Mouse (Mus musculus) left cerebral cortex, postnatal 14 days (tissue): ENCODE results near the gene Ttll3. TPM values are rescaled to one million over a fixed set of nuclear protein-coding genes. Genes with fewer than 3 reads are reported as not detected.

Experiments
- DNase-seq, 2 experiments: peaks; one replicate each; pipeline ENCODE4 v3.0.0; 2021 to 2022; ENCODE audit warnings: low spot score in 2 of 2, mixed read lengths in 1 of 2
- intact Hi-C: fragments of 180-260 bp; cut with DNase I; formaldehyde crosslinking; loops from one replicate; pipeline ENCODE4 v1.15.1; 2025
- long read RNA-seq, 2 experiments: library from polyadenylated mRNA; stranded (forward); transcript quantifications; one replicate each; pipeline ENCODE4 v2.0.0; 2021
- total RNA-seq, 2 experiments: library from RNA; stranded (reverse); gene quantifications; 2 replicates each; pipeline ENCODE4 v1.2.3; 2021

Gene Ttll3
- total RNA-seq = 1 to 10 TPM; 6.5 to 7.8 TPM
- long read RNA-seq, experiment 1, partial matches to known transcripts = 2 of 4 reads
- long read RNA-seq, experiment 1, other reads (novel, unspliced or antisense) = 2 of 4 reads
- long read RNA-seq, experiment 2, partial matches to known transcripts = 1 of 1 reads
- long read RNA-seq, experiment 2, other reads (novel, unspliced or antisense) = 0 of 1 reads

DNA sequence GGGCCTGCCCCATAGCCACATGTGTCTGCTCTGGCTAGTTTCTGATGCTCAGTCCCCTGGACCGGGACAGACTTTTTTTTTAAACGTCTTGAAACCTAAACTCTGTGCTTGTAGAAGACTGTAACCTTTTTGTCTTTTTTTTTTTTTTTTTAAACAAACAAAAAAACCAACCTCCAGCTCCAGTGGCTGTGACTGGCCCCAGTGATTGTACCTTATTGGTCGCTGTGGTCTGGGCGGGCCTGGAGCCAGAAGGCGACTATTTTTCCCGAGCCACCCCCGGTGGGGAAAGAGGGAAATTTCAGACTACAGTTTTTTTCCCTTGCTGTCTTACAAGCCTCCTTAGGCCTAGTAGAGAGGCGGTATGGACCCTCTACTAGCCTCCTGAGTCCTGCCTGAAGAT is at the start of gene Ttll3:
Ttll3 (plus strand) TSS at position 301 of the 400 bp plus-strand sequence.
- intact Hi-C loops = no loop called here
- DNase-seq = no peak

DNA sequence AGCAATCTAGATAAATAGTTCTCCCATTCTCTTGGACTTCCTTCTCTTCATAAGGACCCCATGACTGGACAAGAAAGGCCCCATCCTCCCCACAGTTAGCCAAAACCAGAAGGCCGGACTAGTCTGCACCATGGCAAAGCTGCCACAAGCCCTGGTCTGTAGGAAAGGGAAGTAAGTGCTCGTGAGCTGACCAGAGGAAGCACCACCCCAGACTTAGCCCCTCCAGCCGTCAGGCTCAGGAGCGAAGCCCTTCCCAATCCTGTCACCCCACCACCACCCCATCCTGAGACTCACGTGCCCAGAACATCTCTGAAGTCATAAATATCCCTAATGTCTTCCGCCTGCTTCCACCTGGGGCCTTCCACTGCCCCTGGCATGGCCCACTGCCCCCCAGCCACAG is 47.5 kb upstream of the Ttll3 start:
- intact Hi-C loops = loop anchor here (5.0 kb wide), 1 partner anchor 36 kb away; the partner anchor contains the start of genes Arpc4 and Tada3
- DNase-seq = peak; percentile 42 to 54

DNA sequence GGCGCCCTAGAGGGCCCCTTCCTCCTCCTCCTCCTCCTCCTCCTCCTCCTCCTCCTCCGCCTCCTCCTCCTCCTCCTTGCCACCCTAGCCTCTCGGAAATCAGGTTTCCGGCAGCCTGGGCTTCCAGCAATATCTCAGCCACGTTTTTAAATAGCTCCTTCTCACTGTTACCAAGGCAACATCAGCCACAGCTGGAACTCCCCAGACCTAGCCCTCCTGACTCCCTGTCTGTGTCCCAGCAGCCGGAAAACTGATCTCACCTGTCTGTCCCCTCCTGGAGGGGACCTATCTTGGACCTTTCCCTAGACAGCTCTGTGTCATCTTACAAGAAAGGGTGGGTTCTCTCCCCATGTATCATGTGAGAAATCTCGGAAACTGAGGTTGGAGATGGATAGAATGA is 46.8 kb upstream of the Ttll3 start:
- intact Hi-C loops = loop anchor here (5.0 kb wide), 1 partner anchor 35 kb away; the partner anchor contains the start of genes Arpc4 and Tada3
- peak; percentile 36 to 48 for DNase-seq

DNA sequence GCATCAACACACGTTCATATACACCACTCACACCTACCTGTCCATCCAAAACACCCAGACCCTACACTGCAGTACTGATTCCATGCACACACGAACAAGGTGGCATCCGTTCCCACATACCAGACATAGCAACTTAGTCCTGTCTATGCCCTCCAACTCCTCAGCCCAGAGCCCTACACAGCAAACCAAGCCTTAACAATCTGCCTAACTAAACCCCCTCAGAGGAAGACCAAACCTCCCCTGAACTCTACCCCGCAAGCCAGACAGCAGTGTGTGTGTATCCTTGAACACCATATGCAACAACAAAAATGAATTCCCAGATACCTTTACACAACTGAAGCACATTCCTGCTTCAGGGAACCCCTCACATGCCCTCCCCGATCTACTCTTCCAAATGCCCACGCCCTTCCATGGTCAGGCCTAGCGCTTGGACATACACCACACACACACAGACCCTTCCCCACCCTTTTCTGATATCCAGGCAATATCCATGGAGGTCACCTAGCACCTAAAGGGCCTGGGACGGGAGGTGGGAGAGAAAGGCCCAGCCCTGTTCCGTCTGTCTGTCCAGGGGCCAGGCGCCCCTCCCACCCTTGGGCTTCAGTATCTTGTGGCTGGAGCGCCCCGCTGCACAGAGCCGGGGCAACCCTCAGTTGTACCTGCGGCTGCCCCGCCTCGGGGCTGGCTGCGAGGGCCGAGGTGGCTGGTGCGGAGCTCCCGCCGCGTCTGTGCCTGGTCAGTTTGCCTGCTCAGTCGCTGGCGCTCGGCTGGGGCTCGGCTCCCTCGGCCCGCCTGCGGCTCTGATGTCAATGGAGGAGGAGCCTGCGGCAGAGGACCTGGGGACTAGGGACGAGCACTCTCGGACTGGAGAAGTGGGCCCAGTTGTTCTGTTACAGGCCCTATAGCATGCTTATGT is 45.6 kb upstream of the Ttll3 start, which contains the start of gene Camk1:
Camk1 (minus strand) TSS at position 808 of the 916 bp plus-strand sequence.
- intact Hi-C loops = loop anchor here (5.0 kb wide), 1 partner anchor 34 kb away; the partner anchor contains the start of genes Arpc4 and Tada3
- DNase-seq = peak; percentile 44 to 77

DNA sequence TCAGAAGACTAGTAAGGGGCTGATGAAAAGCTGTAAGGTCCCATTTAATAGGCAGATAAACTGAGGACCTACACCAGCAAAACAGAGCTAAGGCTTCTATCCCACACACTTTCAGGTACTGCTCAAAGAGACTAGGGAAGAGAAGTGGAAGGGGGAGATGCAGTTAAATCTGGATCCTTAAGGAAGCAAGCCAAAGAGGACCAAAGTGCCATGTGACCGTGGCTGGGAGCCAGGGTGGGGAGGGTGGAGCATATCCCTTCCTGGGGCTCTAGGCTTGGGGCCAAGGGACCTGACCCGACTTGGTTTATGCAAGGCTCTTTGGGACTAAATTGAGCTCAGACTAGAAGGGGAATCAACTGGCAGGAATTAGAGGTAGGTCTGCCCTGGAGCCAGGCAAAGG is 44.7 kb upstream of the Ttll3 start:
- peak in 1 of 2 experiments; percentile 46 for DNase-seq
- intact Hi-C loops = loop anchor here (5.0 kb wide), 1 partner anchor 33 kb away; the partner anchor contains the start of genes Arpc4 and Tada3

DNA sequence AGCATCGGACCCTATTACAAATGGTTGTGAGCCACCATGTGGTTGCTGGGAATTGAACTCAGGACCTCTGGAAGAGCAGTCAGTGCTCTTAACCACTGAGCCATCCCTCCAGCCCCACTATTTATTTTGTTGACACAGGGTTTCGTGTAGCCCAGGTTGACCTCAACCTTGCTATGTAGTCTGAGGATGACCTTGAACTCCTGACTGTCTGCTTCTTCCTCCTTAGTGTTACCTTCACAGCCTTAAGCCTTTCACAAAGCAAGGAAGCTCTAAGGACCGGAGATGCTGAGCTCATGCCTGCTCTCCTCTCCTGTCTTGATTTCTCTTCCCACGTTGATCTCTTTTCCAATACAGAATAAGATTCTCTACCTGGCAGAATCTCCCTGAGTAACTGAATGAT is 42.2 kb upstream of the Ttll3 start:
- no peak for DNase-seq
- intact Hi-C loops = no loop called here

DNA sequence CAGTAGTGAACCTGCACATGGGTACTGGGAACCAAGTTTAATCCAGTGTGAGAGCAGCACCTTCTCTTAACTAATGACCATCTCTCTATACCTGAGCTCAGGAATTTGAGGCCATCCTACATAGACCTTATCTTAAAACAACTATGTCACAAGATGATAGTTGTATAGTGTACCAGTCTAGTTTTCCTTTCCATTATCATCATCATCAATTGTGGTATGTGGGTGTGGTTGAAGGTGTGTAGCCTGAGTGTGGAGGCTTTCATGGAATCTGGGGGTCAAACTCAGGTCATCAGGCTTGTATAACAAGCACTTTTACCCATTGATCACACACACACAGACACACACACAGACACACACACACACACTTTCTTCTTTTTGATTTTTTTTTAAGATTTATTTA is 38.5 kb upstream of the Ttll3 start:
- intact Hi-C loops = no loop called here
- no peak for DNase-seq

DNA sequence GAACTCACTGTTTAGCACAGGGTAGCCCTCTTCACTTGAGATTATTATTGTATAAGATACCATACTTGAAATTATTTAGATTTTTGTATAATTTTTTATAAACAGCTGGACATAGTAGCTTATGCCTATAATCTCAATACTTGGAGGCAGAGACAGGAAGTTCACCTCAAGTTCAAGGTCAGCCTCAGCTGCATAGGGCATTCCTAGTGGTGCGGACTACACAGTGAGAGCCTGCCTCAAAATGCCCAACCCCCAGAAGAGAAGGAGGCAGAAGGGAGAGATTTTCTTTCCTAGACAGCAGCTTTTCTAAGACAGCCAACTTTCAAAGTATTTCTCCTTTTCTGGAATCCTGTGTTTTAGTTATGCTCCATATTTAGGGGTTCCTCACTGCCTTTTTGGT is 37.9 kb upstream of the Ttll3 start:
- intact Hi-C loops = no loop called here
- DNase-seq = no peak

DNA sequence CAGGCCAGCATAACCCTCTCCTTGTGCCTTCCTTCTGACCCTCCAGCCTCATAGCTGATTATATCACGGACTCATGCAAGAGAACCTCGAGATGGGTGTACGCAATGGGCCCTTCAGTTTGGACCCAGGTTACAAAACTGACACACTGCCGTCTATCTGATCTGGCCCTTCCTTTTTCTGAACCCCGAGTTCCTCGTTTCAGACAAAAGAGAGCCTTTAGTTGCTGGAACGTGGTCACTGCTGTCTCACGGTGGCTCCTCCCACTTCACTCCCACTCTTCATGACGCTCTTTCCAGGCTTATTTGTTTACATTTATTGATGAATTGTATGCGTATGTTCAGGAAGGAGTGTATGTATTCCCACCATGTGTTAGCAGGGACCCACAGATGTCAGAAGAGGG is 37.4 kb upstream of the Ttll3 start:
- intact Hi-C loops = no loop called here

DNA sequence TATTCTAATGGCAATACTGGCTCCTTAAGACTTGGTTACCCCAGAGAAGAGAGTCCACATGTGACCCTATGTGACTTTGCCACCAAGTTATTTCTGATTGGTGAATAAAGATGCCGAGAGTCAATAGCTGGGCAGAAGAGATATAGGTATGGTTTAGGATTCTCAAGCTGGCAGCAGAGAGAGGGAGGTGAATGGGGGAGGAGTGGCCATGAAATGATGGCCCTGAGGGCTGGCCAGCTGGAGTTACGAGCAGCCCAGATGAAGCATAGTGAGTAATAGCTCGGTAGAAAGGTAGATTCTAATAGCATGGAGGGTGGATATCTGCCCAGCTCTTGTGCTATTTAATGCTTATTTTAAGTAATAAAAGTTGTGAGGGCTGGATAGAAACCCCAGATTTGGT is 36.2 kb upstream of the Ttll3 start:
- intact Hi-C loops = no loop called here
- no peak for DNase-seq

More for the DNA sequence above, 37.4 kb upstream of the Ttll3 start:
- no peak for DNase-seq

DNA sequence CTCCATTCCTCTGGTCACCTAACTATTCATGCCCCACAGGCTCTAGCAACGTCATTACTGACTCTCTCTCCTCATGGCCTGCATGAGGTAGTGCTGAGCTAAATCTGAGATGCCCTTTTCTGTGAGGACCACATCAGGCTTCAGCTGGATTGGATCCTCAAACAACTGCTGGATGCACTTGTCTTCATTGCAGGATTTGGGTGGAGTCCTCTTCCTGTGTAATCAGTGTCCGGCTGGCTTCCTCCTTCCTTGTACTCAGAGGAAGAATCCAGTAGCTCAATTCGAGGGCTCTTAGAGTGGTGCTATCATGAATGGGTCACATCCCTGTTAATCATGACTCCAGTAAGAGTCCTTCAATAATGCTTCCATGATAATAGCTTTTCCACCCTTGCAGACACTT is 35.4 kb upstream of the Ttll3 start:
- DNase-seq = no peak
- intact Hi-C loops = no loop called here

DNA sequence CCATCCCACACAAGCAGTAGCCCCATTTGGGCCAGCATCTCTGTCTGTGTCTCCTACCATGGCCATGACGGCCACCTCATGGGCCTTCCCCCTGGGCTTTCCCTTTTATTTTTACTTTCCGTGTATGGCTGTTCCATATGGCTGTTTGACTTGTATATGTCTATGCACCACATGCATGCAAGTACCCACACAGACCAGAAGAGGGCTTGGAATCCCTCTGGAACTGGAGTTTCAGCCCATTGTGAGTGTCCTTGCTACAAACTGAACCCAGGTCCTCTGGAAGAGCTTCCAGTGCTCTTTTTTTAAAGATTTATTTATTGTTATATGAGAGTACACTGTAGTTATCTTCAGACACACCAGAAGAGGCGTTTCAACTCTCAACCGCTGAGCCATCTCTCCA is 27.6 kb upstream of the Ttll3 start:
- intact Hi-C loops = no loop called here
- no peak for DNase-seq

DNA sequence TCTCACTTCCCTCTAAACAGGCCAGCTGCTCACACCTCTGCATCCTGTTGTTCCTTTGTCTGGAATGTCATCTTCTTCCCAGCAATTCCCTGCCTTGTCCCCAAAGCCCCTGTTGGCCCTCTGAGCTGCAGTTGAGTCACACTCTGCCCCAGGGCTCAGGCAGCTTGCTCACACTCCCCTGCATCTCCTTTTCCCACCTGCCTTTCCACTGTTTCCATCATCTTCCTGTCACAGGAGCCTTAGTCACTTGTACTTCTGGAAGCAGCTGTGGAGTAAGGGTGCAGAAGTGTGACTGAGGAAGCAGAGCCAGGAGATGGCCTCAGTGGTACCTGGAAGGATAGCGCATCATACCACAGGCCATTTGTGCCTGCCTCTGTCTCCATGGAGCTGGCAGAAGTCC is 26.8 kb upstream of the Ttll3 start:
- intact Hi-C loops = no loop called here
- DNase-seq = no peak

DNA sequence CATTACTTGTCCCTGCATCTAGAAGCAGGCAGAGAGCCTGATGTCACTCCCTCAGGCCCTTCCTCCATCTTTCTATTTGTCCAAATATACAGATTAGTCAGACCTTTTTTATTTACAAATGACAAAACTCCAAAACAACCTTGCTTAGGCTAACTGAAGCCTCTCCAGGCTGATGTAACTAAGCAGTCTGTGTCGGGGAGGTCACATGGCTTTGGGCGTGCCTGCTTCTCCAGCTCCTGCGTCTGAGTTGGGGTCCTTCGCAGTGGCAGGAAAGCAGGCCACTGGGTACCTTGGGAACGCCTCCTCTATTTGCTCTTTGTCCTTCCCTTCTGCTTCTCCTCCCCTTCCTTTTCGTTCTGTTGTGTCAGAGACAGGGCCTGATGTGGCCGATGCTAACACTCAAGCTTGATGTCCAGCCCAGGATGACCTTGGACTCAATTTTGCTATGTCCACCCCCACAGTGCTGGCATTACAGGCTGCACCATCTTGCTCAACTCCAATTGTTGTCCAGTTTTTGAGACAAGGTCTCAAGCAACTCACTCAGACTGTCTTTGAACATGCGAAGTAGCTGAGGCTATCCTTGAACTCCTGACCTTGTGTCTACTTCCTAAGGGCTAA is 24.4 kb upstream of the Ttll3 start:
- DNase-seq = no peak
- intact Hi-C loops = no loop called here

DNA sequence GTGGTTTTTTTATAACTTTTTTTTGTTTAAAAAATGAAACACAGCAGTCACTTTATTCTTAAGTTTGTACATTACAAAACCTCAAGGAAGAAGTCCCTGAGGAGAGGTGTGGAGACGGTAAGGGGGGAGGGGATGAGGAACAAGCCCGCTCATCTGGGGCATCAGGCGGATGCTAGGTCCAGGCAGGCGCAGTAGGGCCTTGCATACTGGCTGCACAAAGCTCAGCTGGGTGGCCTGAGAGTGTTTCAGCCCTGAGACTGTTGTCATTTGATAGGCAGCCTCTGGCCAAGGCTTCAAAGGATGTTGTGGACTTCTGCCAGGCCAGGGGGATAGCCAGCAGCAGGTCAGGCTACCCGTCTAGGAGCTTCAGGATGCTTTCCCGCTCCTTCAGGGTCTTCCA is 22.4 kb upstream of the Ttll3 start:
- intact Hi-C loops = no loop called here
- no peak for DNase-seq

DNA sequence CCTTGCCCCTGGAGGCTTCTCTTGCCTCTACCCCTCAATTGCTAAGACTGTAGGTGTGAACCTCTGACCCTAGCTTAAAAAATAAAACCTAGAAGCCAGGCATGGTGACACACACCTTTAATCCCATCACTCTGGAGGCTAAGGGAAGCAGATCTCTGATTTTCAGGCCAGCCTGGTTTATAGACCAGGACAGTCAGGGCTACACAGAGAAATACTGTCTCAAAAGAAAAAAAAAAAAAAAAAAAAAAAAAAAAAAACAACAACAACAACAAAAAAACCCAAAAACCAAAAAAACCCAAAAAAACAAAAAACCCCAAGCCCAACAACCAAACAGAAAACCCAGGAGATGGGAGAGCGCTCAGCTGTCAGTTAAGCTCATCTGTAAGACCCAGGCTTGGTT is 21.5 kb upstream of the Ttll3 start:
- no peak for DNase-seq
- intact Hi-C loops = no loop called here

DNA sequence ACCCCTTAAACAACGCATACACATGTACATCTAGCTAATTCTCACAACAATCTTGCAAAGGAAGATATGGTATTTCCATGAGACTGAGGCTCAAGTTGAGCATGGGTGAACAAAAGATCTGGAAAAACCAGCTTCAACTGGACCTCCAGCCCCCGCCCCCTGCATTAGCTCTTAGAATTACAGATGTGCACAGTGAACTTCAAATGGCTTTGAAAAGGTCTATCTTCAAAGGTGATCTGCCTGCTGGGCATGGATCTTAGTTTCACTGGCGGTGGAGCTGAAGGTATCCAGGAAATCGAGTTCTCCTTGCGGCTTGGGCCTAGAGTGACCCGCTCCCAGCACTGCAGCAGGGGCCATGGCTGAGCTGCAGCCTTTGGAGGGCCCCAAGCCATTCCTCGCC is 20.9 kb upstream of the Ttll3 start:
- DNase-seq = no peak
- intact Hi-C loops = no loop called here

DNA sequence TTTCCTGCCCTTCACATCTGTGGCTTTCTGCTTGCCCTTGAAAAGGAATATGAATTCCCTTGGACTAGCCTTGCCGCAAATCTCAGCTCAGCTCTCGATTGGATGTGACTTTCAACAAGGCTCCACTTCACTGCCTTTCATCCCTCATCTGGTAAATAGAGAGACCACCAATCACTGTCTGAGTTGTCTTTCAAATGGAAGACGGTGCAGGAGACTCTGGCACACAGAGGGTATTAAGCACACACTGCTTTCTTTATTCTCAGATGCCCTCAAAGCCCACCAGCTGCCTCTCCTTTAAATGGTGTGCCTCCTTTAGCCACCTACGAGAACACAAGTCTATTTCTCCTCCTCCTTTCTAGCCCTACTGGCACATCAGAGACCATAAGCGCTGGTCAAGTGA is 20.5 kb upstream of the Ttll3 start:
- intact Hi-C loops = no loop called here
- DNase-seq = no peak

DNA sequence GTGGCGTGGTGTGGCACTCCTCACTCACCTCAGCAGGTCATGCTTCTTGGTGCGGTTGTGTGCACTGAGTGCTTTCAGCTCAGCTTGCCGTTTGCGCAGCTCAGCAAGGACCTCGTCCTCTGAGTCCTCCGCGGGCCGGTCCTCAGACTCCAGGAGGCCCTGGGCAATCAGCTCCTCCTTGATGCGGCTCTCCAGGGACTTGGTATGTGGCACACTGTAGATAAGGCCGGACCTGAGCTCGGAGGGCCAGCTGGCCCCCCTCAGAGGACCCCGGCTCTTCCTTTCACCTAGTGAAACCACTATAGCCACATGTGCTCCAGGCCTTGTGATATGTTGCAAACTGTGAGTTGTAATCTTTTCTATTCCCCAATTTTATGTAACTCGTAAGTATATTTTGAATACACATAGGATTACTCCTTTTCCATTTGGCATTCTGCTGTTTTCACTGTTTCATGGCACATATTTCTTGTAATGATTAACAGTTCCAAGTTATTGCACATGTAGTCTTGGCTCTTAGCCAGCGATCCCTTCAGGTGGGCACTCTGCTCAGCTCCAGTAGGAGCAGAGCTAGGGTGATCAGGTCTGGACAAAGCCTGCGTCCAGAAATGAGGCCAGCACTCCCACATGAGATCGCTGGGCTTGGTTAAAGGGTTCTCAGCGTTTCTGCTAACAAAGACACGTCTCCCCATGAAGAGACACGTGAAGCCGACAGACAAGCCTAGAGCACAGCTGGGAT is 18.7 kb upstream of the Ttll3 start:
- intact Hi-C loops = no loop called here

DNA sequence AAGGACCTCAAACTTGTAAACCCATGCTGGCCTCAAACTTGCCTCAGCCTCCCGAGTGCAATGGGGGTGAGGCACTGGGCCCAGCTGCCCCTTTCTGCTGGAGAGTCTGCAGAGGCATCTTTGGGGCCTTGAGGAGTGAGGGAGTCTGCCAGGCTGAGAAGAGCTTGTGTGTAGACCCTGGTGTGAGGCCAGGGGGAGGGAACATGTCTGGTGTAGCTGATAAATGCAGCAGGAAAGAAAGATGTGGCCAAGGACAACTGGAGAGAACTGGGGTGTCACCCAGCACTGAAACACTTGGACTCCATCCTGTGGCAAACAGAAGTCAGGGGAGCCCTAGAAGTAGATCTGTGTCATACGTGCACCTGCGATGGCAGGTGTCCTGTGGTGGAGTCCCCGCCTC is 15.6 kb upstream of the Ttll3 start:
- DNase-seq = no peak
- intact Hi-C loops = no loop called here

More for the DNA sequence above, 18.7 kb upstream of the Ttll3 start:
- no peak for DNase-seq
